Mouse (Mus musculus) hindbrain, embryonic 10.5 days (tissue): Measurements from ENCODE around the gene Uspl1. TPM values are rescaled to one million over a fixed set of nuclear protein-coding genes. Genes with fewer than 3 reads are reported as not detected.
A peak's percentile ranks its signal among the peaks of the same experiment; 100 is the strongest.

Source experiments
- DNase-seq: peaks from one replicate; pipeline ENCODE4 v3.0.0-alpha.2; 2017; ENCODE audit warnings: low spot score
- H3K27ac ChIP-seq: fragments of 300-500 bp; sonication (generic); 2 replicates; pipeline ENCODE4 v1.5.1; 2016; ENCODE audit warnings: mild to moderate bottlenecking, moderate library complexity
- H3K27me3 ChIP-seq: fragments of 300-500 bp; sonication (generic); 2 replicates; pipeline ENCODE4 v1.6.1; 2016; ENCODE audit warnings: mild to moderate bottlenecking; ENCODE audit not compliant: poor library complexity, insufficient read depth, severe bottlenecking
- H3K36me3 ChIP-seq: fragments of 300-500 bp; sonication (generic); 2 replicates; pipeline ENCODE4 v1.6.1; 2016; ENCODE audit warnings: mild to moderate bottlenecking, moderate library complexity
- H3K4me1 ChIP-seq: fragments of 300-500 bp; sonication (generic); replicated peaks from 2 replicates; pipeline ENCODE4 v1.6.1; 2016; ENCODE audit warnings: mild to moderate bottlenecking
- H3K4me3 ChIP-seq: fragments of 300-500 bp; sonication (generic); 2 replicates; pipeline ENCODE4 v1.5.1; 2016; ENCODE audit warnings: mild to moderate bottlenecking, moderate library complexity
- H3K9me3 ChIP-seq: fragments of 300-500 bp; sonication (generic); 2 replicates; pipeline ENCODE4 v1.6.1; 2016; ENCODE audit warnings: mild to moderate bottlenecking, moderate library complexity
- WGBS: fragments of 180-500 bp; shearing (Covaris S2); methylation state at CpG from one replicate; pipeline ENCODE4 v1.1.7; 2016; 5-methylcytosine and 5-hydroxymethylcytosine counted together
- polyA plus RNA-seq: library from polyadenylated mRNA; unstranded; fragments of >200 nt; fragmentation: Nextera tagmentation; extraction: Ambion mirVana; gene quantifications from 2 replicates; pipeline ENCODE4 v1.2.1, GENCODE M21; 2016

The Uspl1 gene
- polyA plus RNA-seq, 1 experiment from 2014 or later, result 61.6 TPM

GRCm38 (mm10) chr5:149152063-149152773 is 31.9 kb upstream of the Uspl1 start:
- Histone ChIP-seq H3K27ac (peak overlapping the region; percentile 31; the same call in 1 of the 2 replicates), H3K4me3 (no peak overlapping the region), H3K4me1 (no peaks in the 10 kb centered on the region; the same call in 1 of the 2 replicates), H3K36me3 (no peaks in the 10 kb centered on the region), H3K9me3 (no peaks in the 10 kb centered on the region), H3K27me3 (no peaks in the 10 kb centered on the region)
- peak; percentile 28 for DNase-seq
- 61% methylated on average over 13 of the region's 13 CpGs for WGBS

- Histone ChIP-seq H3K4me3 (no peak overlapping the region), H3K9me3 (no peaks in the 10 kb centered on the region), H3K4me1 (no peaks in the 10 kb centered on the region; the same call in 1 of the 2 replicates), H3K27ac (peak overlapping the region; percentile 31; the same call in 1 of the 2 replicates), H3K36me3 (no peaks in the 10 kb centered on the region), H3K27me3 (no peaks in the 10 kb centered on the region)
- 73% methylated on average over 12 of the region's 12 CpGs for WGBS
- DNase-seq, result no peak
Measured at GRCm38 (mm10) chr5:149152774-149153155, 31.4 kb upstream of the Uspl1 start.

- 88% methylated on average over 18 of the region's 18 CpGs for WGBS
- H3K27ac ChIP-seq, result no peak overlapping the region
- H3K4me1 ChIP-seq, result no peaks in the 10 kb centered on the region; the same call in 1 of the 2 replicates
- no peak overlapping the region for H3K4me3 ChIP-seq
- no peak for DNase-seq
- H3K36me3 ChIP-seq, result no peaks in the 10 kb centered on the region
- no peaks in the 10 kb centered on the region for H3K27me3 ChIP-seq
- no peaks in the 10 kb centered on the region for H3K9me3 ChIP-seq
Measured at GRCm38 (mm10) chr5:149156886-149157563, 27.1 kb upstream of the Uspl1 start.

- H3K4me1 ChIP-seq, result no peaks in the 10 kb centered on the region
- no peaks in the 10 kb centered on the region for H3K36me3 ChIP-seq
- no peak for DNase-seq
- no peak overlapping the region for H3K27ac ChIP-seq
- no peaks in the 10 kb centered on the region for H3K9me3 ChIP-seq
- H3K4me3 ChIP-seq, result no peak overlapping the region
- WGBS, result 91% methylated on average over 6 of the region's 6 CpGs
- no peaks in the 10 kb centered on the region for H3K27me3 ChIP-seq
Measured at GRCm38 (mm10) chr5:149159021-149159420, 25.1 kb upstream of the Uspl1 start.

- no peak for DNase-seq
- H3K36me3 ChIP-seq, result no peaks in the 10 kb centered on the region
- no peak overlapping the region for H3K27ac ChIP-seq
- WGBS, result 88% methylated on average over 4 of the region's 4 CpGs
- H3K4me1 ChIP-seq, result peaks cover 14% of the 10 kb centered on the region; the same call in 1 of the 2 replicates
- H3K9me3 ChIP-seq, result no peaks in the 10 kb centered on the region
- H3K4me3 ChIP-seq, result no peak overlapping the region
- H3K27me3 ChIP-seq, result no peaks in the 10 kb centered on the region
Measured at GRCm38 (mm10) chr5:149160469-149160868, 23.7 kb upstream of the Uspl1 start.

GRCm38 (mm10) chr5:149162890-149163289 is 21.3 kb upstream of the Uspl1 start:
- Histone ChIP-seq H3K36me3 (no peaks in the 10 kb centered on the region), H3K9me3 (no peaks in the 10 kb centered on the region), H3K4me1 (peaks cover 14% of the 10 kb centered on the region; the same call in 1 of the 2 replicates), H3K4me3 (no peak overlapping the region), H3K27me3 (no peaks in the 10 kb centered on the region), H3K27ac (no peak overlapping the region)
- 85% methylated on average over 7 of the region's 7 CpGs for WGBS
- DNase-seq, result no peak

- 29% methylated on average over 7 of the region's 7 CpGs for WGBS
- no peaks in the 10 kb centered on the region for H3K9me3 ChIP-seq
- no peaks in the 10 kb centered on the region for H3K36me3 ChIP-seq
- H3K4me3 ChIP-seq, result no peak overlapping the region
- DNase-seq, result peak; percentile 20
- peaks cover 14% of the 10 kb centered on the region; the same call in 1 of the 2 replicates for H3K4me1 ChIP-seq
- H3K27me3 ChIP-seq, result no peaks in the 10 kb centered on the region
- peak overlapping the region; percentile 46 for H3K27ac ChIP-seq
Measured at GRCm38 (mm10) chr5:149164881-149165280, 19.3 kb upstream of the Uspl1 start.

GRCm38 (mm10) chr5:149166011-149166410 is 18.1 kb upstream of the Uspl1 start:
- H3K36me3 ChIP-seq, result no peaks in the 10 kb centered on the region
- WGBS, result 95% methylated on average over 10 of the region's 10 CpGs
- no peak for DNase-seq
- no peaks in the 10 kb centered on the region for H3K9me3 ChIP-seq
- no peaks in the 10 kb centered on the region for H3K27me3 ChIP-seq
- no peak overlapping the region for H3K27ac ChIP-seq
- peaks cover 14% of the 10 kb centered on the region; the same call in 1 of the 2 replicates for H3K4me1 ChIP-seq
- H3K4me3 ChIP-seq, result no peak overlapping the region

GRCm38 (mm10) chr5:149168051-149168450 is 16.1 kb upstream of the Uspl1 start:
- no peaks in the 10 kb centered on the region for H3K36me3 ChIP-seq
- no peak overlapping the region for H3K4me3 ChIP-seq
- H3K9me3 ChIP-seq, result no peaks in the 10 kb centered on the region
- DNase-seq, result no peak
- H3K27me3 ChIP-seq, result no peaks in the 10 kb centered on the region
- WGBS, result 83% methylated on average over 2 of the region's 2 CpGs
- H3K27ac ChIP-seq, result no peak overlapping the region
- H3K4me1 ChIP-seq, result peaks cover 16% of the 10 kb centered on the region; the same call in 1 of the 2 replicates

GRCm38 (mm10) chr5:149168816-149169215 is 15.3 kb upstream of the Uspl1 start:
- 89% methylated on average over 9 of the region's 9 CpGs for WGBS
- Histone ChIP-seq H3K36me3 (no peaks in the 10 kb centered on the region), H3K4me3 (no peak overlapping the region), H3K27ac (no peak overlapping the region), H3K27me3 (no peaks in the 10 kb centered on the region), H3K4me1 (peaks cover 16% of the 10 kb centered on the region; the same call in 1 of the 2 replicates), H3K9me3 (no peaks in the 10 kb centered on the region)
- no peak for DNase-seq

- H3K27me3 ChIP-seq, result no peaks in the 10 kb centered on the region
- H3K9me3 ChIP-seq, result no peaks in the 10 kb centered on the region
- WGBS, result 50% methylated on average over 8 of the region's 8 CpGs
- H3K4me3 ChIP-seq, result no peak overlapping the region
- H3K27ac ChIP-seq, result no peak overlapping the region
- H3K4me1 ChIP-seq, result 0 out of 2 replicates have a peak, but pooled peaks cover 2% of the 10 kb centered on the region
- no peak for DNase-seq
- no peaks in the 10 kb centered on the region for H3K36me3 ChIP-seq
Measured at GRCm38 (mm10) chr5:149170841-149171588, 13.1 kb upstream of the Uspl1 start.

GRCm38 (mm10) chr5:149172246-149172645 is 11.9 kb upstream of the Uspl1 start:
- H3K4me3 ChIP-seq, result no peak overlapping the region
- WGBS, result 70% methylated on average over 10 of the region's 10 CpGs
- H3K9me3 ChIP-seq, result no peaks in the 10 kb centered on the region
- H3K4me1 ChIP-seq, result 0 out of 2 replicates have a peak, but pooled peaks cover 2% of the 10 kb centered on the region
- H3K27me3 ChIP-seq, result no peaks in the 10 kb centered on the region
- no peaks in the 10 kb centered on the region for H3K36me3 ChIP-seq
- no peak overlapping the region for H3K27ac ChIP-seq
- no peak for DNase-seq
